Mouse (Mus musculus) heart, embryonic 13.5 days (tissue): ENCODE measurements around the gene Best1. TPM values are rescaled to one million over a fixed set of nuclear protein-coding genes. Genes with fewer than 3 reads are reported as not detected.

ENCODE experiments used
- ATAC-seq: fragments of 200-750 bp; cut with Nextera tagmentation; 2 replicates; pipeline ENCODE4 v1.8.0; 2017; ENCODE audit warnings: moderate TSS enrichment; ENCODE audit not compliant: insufficient number of reproducible peaks, low FRiP score, low TSS enrichment; ENCODE audit errors: extremely low read depth
- H3K27ac ChIP-seq: fragments of 300-500 bp; sonication (generic); replicated peaks from 2 replicates; pipeline ENCODE4 v1.5.1; 2015; ENCODE audit warnings: moderate library complexity, mild to moderate bottlenecking, inconsistent platforms
- H3K27me3 ChIP-seq: fragments of 300-500 bp; sonication (generic); replicated peaks from 2 replicates; pipeline ENCODE4 v1.6.1; 2015; ENCODE audit warnings: mild to moderate bottlenecking, inconsistent platforms
- H3K36me3 ChIP-seq: fragments of 300-500 bp; sonication (generic); 2 replicates; pipeline ENCODE4 v1.6.1; 2015; ENCODE audit warnings: mild to moderate bottlenecking, inconsistent platforms
- H3K4me1 ChIP-seq: fragments of 300-500 bp; sonication (generic); 2 replicates; pipeline ENCODE4 v1.6.1; 2015; ENCODE audit warnings: inconsistent platforms
- H3K4me2 ChIP-seq: fragments of 300-500 bp; sonication (generic); 2 replicates; pipeline ENCODE4 v1.6.1; 2015; ENCODE audit warnings: inconsistent platforms, mild to moderate bottlenecking, moderate library complexity
- H3K4me3 ChIP-seq: fragments of 300-500 bp; sonication (generic); 2 replicates; pipeline ENCODE4 v1.5.1; 2015; ENCODE audit warnings: moderate library complexity, mild to moderate bottlenecking, inconsistent platforms
- H3K9ac ChIP-seq: fragments of 300-500 bp; sonication (generic); 2 replicates; pipeline ENCODE4 v1.6.1; 2015; ENCODE audit warnings: inconsistent platforms, mild to moderate bottlenecking, moderate library complexity
- H3K9me3 ChIP-seq: fragments of 300-500 bp; sonication (generic); 2 replicates; pipeline ENCODE4 v1.6.1; 2016; ENCODE audit warnings: inconsistent platforms
- WGBS: fragments of 180-500 bp; shearing (Covaris S2); methylation state at CpG from one replicate; pipeline ENCODE4 v1.1.7; 2015; ENCODE audit warnings: mixed read lengths; 5-methylcytosine and 5-hydroxymethylcytosine counted together
- polyA plus RNA-seq: library from polyadenylated mRNA; unstranded; fragments of >200 nt; fragmentation: Nextera tagmentation; extraction: Ambion mirVana; gene quantifications from 2 replicates; pipeline ENCODE4 v1.2.1, GENCODE M21; 2015

Best1 gene
- polyA plus RNA-seq, 1 experiment from 2014 or later, result 0.27 TPM

DNA sequence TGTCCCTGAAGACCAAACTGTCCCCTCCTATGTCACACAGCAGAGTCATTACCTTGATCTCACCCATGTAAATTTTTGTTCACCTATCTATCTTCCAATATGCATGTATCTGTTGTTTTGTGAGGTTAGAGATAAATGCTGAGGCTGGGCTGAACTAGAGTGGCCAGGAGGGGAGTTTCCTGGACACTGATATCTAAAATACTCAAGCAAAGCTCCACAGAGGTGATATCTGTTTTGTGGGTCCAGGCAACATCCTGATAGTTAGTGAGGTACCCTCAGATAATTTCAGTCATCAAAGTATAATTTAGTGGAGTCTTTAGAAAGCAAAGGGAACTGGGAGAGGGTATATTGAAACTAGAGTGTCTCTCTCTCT, 11.6 kb downstream of the Best1 start:
- no peaks in the 10 kb centered on the region; the same call in 1 of the 2 replicates for H3K27me3 ChIP-seq
- H3K27ac ChIP-seq, result no peak overlapping the region
- no peak overlapping the region for H3K4me2 ChIP-seq
- H3K36me3 ChIP-seq, result peaks cover 17% of the 10 kb centered on the region
- no peaks in the 10 kb centered on the region for H3K9me3 ChIP-seq
- ATAC-seq, result no peak
- H3K4me3 ChIP-seq, result no peak overlapping the region
- H3K4me1 ChIP-seq, result peaks cover 18% of the 10 kb centered on the region
- no peak overlapping the region for H3K9ac ChIP-seq

GRCm38 (mm10) chr19:9989171-9989883, 12.1 kb downstream of the Best1 start:
- peaks cover 22% of the 10 kb centered on the region for H3K36me3 ChIP-seq
- H3K4me2 ChIP-seq, result no peak overlapping the region; the same call in 1 of the 2 replicates
- no peaks in the 10 kb centered on the region for H3K9me3 ChIP-seq
- H3K27ac ChIP-seq, result no peak overlapping the region
- no peak overlapping the region for H3K9ac ChIP-seq
- H3K27me3 ChIP-seq, result no peaks in the 10 kb centered on the region; the same call in 1 of the 2 replicates
- H3K4me3 ChIP-seq, result no peak overlapping the region
- WGBS, result 55% methylated on average over 17 of the region's 17 CpGs
- peaks cover 20% of the 10 kb centered on the region for H3K4me1 ChIP-seq
- no peak for ATAC-seq

DNA sequence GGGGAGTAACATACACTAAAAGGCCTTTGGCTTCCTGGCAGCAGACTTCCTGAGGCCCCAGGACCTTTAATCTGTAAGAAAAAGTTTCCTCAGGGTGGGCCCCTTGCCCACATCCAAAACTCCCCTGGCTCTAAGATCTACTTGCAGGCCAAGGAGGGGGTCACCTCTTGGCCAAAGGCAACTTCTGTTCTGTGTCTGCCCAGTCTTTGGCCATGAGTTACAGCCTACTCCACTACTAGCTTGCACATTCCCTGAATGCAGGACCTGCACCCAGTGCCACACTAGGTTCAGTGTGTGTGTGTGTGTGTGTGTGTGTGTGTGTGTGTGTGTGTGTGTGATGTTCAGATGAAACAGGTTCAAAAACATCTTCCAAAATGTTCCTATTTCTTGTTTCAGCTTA, 13.8 kb downstream of the Best1 start:
- Histone ChIP-seq H3K9ac (peak overlapping the region; percentile 29), H3K4me3 (no peak overlapping the region), H3K36me3 (peaks cover 27% of the 10 kb centered on the region), H3K27me3 (no peaks in the 10 kb centered on the region; the same call in 1 of the 2 replicates), H3K27ac (no peak overlapping the region; the same call in 1 of the 2 replicates), H3K4me1 (peaks cover 21% of the 10 kb centered on the region), H3K4me2 (peak overlapping the region; percentile 84), H3K9me3 (no peaks in the 10 kb centered on the region)
- no peak for ATAC-seq

GRCm38 (mm10) chr19:9987192-9987591, 14.2 kb downstream of the Best1 start:
- H3K4me2 ChIP-seq, result peak overlapping the region; percentile 84
- peaks cover 27% of the 10 kb centered on the region for H3K36me3 ChIP-seq
- H3K4me1 ChIP-seq, result peaks cover 19% of the 10 kb centered on the region
- H3K27ac ChIP-seq, result no peak overlapping the region; the same call in 1 of the 2 replicates
- H3K9ac ChIP-seq, result peak overlapping the region; percentile 29; the same call in 1 of the 2 replicates
- no peak overlapping the region for H3K4me3 ChIP-seq
- no peak for ATAC-seq
- no peaks in the 10 kb centered on the region for H3K27me3 ChIP-seq
- 25% methylated on average over 6 of the region's 6 CpGs for WGBS
- no peaks in the 10 kb centered on the region for H3K9me3 ChIP-seq

DNA sequence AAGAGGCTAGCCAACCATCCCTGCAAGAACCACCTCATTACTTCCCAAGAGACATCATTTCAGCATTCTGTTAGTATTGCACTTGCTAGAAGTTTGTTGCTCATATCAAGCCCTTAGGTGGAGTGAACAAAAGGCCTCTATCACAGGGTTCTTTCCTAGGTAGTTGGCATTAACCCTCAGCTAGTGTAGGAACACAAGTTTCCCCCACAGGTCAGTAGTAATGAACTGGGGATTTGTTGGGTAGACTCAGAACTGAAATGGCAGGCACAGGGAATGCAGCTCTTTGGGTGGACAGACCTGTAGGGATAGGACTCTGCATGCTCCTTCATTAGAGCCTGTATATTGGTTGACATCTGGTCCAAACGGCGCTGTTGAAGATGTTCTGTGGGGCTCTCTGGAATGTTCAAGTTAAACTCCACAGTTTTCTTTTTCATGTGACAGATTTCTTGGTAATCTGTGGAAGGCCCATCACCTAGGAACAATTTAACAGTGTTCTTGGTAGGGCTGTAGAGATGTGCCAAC, 15.5 kb downstream of the Best1 start:
- 81% methylated on average over 2 of the region's 2 CpGs for WGBS
- H3K27me3 ChIP-seq, result no peaks in the 10 kb centered on the region
- peak overlapping the region; percentile 71 for H3K4me3 ChIP-seq

GRCm38 (mm10) chr19:9985190-9985899, 16.1 kb downstream of the Best1 start:
- no peak for ATAC-seq
- H3K9ac ChIP-seq, result no peak overlapping the region
- no peaks in the 10 kb centered on the region for H3K27me3 ChIP-seq
- peaks cover 27% of the 10 kb centered on the region for H3K36me3 ChIP-seq
- H3K27ac ChIP-seq, result no peak overlapping the region
- no peaks in the 10 kb centered on the region for H3K9me3 ChIP-seq
- peak overlapping the region; percentile 71 for H3K4me3 ChIP-seq
- WGBS, result 93% methylated on average over 6 of the region's 6 CpGs
- peaks cover 28% of the 10 kb centered on the region for H3K4me1 ChIP-seq
- peak overlapping the region; percentile 84 for H3K4me2 ChIP-seq

More for the DNA sequence above, 15.5 kb downstream of the Best1 start:
- Histone ChIP-seq H3K9ac (no peak overlapping the region), H3K4me1 (peaks cover 28% of the 10 kb centered on the region), H3K4me2 (peak overlapping the region; percentile 84), H3K36me3 (peaks cover 27% of the 10 kb centered on the region), H3K9me3 (no peaks in the 10 kb centered on the region), H3K27ac (no peak overlapping the region)
- ATAC-seq, result no peak

DNA sequence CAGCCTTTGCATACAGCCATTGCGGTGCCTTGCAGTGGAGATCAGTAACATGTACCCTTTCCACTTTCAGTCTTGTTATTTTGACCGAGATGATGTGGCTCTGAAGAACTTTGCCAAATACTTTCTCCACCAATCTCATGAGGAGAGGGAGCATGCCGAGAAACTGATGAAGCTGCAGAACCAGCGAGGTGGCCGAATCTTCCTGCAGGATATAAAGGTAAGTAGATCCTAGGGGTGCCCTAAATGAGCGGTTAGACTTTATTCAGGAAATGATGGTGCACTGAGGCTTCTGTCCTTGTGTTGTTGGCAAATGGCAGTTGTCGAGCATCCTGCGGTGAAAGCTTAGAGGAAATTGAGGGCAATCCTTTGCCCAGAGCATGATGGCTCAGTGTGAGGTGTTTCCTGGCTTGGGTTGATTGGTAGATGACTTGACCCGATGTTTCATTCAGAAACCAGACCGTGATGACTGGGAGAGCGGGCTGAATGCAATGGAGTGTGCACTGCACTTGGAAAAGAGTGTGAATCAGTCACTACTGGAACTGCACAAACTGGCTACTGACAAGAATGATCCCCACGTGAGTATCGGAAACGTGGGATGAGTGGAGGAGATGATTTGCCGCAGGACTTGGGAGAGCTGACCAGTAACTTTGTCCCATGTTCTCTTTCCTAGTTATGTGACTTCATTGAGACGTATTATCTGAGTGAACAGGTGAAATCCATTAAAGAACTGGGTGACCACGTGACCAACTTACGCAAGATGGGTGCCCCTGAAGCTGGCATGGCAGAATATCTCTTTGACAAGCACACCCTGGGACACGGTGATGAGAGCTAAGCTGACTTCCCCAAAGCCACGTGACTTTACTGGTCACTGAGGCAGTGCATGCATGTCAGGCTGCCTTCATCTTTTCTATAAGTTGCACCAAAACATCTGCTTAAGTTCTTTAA, 17.1 kb downstream of the Best1 start:
- H3K4me3 ChIP-seq, result peak overlapping the region; percentile 71
- no peak for ATAC-seq

DNA sequence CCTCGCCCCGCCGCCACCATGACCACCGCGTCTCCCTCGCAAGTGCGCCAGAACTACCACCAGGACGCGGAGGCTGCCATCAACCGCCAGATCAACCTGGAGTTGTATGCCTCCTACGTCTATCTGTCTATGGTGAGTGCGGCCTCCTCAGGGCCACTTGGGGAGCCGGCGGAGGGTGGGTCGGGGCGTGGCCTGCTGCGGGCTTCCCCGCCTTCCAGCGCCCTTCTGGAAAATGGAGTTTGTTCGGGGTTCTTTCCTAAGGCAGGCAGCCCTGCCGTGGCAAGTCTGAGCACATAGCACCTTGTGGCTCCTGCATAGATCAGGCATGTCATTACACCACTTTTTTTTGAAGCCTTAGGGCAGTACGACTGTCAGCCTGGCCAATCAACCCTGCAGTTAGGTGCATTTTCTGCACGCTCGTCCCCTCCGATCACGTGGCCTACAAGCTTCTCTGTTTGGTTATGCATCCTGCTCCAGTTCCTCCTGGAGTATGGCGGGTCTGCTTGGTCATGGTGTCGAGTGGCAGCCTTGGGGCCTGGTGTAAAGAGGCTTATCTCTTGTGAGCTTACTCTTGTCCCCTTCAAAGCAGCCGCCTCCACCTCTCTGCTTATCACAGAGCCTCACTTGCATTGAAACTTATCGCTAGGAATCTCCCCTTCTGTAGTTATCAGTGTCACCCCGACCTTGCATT, 18.4 kb downstream of the Best1 start:
- Histone ChIP-seq H3K4me2 (peak overlapping the region; percentile 84), H3K36me3 (peaks cover 27% of the 10 kb centered on the region), H3K9ac (peak overlapping the region; percentile 93), H3K9me3 (no peaks in the 10 kb centered on the region), H3K4me1 (peaks cover 40% of the 10 kb centered on the region), H3K4me3 (peak overlapping the region; percentile 71), H3K27ac (peak overlapping the region; percentile 95), H3K27me3 (no peaks in the 10 kb centered on the region)
- peak; percentile 61 for ATAC-seq
- WGBS, result under 1% methylated on average over 31 of the region's 31 CpGs

More for the DNA sequence above, 17.1 kb downstream of the Best1 start:
- 88% methylated on average over 20 of the region's 20 CpGs for WGBS
- Histone ChIP-seq H3K36me3 (peaks cover 27% of the 10 kb centered on the region), H3K9ac (peak overlapping the region; percentile 93), H3K4me2 (peak overlapping the region; percentile 84), H3K9me3 (no peaks in the 10 kb centered on the region), H3K27ac (peak overlapping the region; percentile 95), H3K27me3 (no peaks in the 10 kb centered on the region), H3K4me1 (peaks cover 28% of the 10 kb centered on the region)

DNA sequence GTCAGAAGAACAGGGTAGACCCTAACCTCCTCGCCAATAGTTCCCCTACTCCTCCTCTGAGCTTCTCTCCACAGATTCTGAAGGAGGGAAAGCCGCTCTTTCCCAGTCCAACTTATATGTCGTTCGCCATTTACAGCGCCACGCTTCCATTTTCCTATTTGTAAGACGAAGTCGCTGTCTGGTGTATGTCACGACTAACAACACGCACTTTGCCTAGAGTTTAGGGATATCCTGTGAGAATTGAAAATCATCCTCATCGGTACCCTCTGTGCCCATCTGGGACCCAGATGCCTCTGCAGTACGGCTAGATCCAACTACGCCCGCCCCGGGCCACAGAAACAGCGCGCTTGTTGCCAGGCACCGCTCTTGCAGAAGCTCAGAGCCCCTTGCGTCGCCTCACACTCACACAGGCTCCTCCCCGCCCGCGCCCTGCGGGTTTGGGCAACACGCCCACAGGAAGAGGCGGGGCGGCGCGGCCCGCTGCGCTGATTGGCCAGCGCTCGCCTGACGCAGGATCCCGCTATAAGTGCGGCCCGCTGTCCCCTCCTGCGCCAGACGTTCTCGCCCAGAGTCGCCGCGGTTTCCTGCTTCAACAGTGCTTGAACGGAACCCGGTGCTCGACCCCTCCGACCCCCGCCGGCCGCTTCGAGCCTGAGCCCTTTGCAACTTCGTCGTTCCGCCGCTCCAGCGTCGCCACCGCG, 19.1 kb downstream of the Best1 start:
- peak; percentile 93 for ATAC-seq
- H3K36me3 ChIP-seq, result peaks cover 27% of the 10 kb centered on the region
- H3K27me3 ChIP-seq, result no peaks in the 10 kb centered on the region
- H3K4me3 ChIP-seq, result peak overlapping the region; percentile 71
- H3K27ac ChIP-seq, result peak overlapping the region; percentile 95
- under 1% methylated on average over 59 of the region's 59 CpGs for WGBS
- H3K9me3 ChIP-seq, result no peaks in the 10 kb centered on the region
- H3K9ac ChIP-seq, result peak overlapping the region; percentile 93
- peak overlapping the region; percentile 84 for H3K4me2 ChIP-seq
- H3K4me1 ChIP-seq, result peaks cover 38% of the 10 kb centered on the region

DNA sequence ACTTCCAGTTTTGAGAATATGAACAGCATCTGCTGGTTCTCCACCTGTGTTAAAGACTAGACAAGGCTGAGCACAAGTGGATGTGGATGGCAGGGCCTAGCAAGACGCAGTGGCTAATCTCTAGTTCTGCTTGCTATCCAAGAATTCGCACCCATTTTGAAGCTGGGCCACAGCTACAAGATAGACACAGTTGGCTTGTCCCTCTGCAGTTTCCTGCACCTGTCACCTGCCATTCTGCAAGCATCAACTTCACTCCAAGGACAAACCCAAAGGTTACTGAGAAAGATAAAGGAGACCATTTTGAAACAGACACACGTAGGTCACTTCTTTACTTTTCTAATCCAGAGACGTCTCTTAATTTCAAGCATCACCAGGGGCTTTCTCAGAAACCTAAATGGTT, 19.8 kb downstream of the Best1 start:
- 55% methylated on average over 4 of the region's 4 CpGs for WGBS
- Histone ChIP-seq H3K27ac (peak overlapping the region; percentile 86), H3K4me1 (peaks cover 34% of the 10 kb centered on the region), H3K9me3 (no peaks in the 10 kb centered on the region), H3K4me3 (peak overlapping the region; percentile 71), H3K9ac (peak overlapping the region; percentile 93), H3K36me3 (peaks cover 27% of the 10 kb centered on the region), H3K4me2 (peak overlapping the region; percentile 84), H3K27me3 (no peaks in the 10 kb centered on the region)
- ATAC-seq, result no peak
